Mouse (Mus musculus) liver, postnatal 0 days (tissue): ENCODE results near the gene Cutc. TPM values are rescaled to one million over a fixed set of nuclear protein-coding genes. Genes with fewer than 3 reads are reported as not detected.

ENCODE experiments used
- ATAC-seq: fragments of 200-750 bp; cut with Nextera tagmentation; 2 replicates; pipeline ENCODE4 v1.8.0; 2017; ENCODE audit warnings: mild to moderate bottlenecking, moderate library complexity
- DNase-seq: peaks from one replicate; pipeline ENCODE4 v3.0.0-alpha.2; 2016
- H3K27ac ChIP-seq: fragments of 300-500 bp; sonication (generic); 2 replicates; pipeline ENCODE4 v1.5.1; 2014; ENCODE audit warnings: antibody characterized with exemption, moderate library complexity, mild to moderate bottlenecking, low read depth
- H3K27me3 ChIP-seq: fragments of 300-500 bp; sonication (generic); 2 replicates; pipeline ENCODE4 v1.6.1; 2014; ENCODE audit warnings: low read length, control low read depth, mixed read lengths; ENCODE audit not compliant: insufficient read depth
- H3K36me3 ChIP-seq: fragments of 300-500 bp; sonication (generic); replicated peaks from 2 replicates; pipeline ENCODE4 v1.6.1; 2014; ENCODE audit warnings: mild to moderate bottlenecking, control low read depth, low read length, moderate library complexity, mixed read lengths; ENCODE audit not compliant: insufficient read depth
- H3K4me1 ChIP-seq: fragments of 300-500 bp; sonication (generic); 2 replicates; pipeline ENCODE4 v1.6.1; 2014; ENCODE audit warnings: antibody characterized with exemption, mild to moderate bottlenecking, control low read depth; ENCODE audit not compliant: insufficient read depth
- H3K4me2 ChIP-seq: fragments of 300-500 bp; sonication (generic); 2 replicates; pipeline ENCODE4 v1.6.1; 2014; ENCODE audit warnings: low read depth, mild to moderate bottlenecking, low read length, moderate library complexity, mixed read lengths
- H3K4me3 ChIP-seq: fragments of 300-500 bp; sonication (generic); 2 replicates; pipeline ENCODE4 v1.5.1; 2014; ENCODE audit warnings: low read depth, low read length
- H3K9ac ChIP-seq: fragments of 300-500 bp; sonication (generic); replicated peaks from 2 replicates; pipeline ENCODE4 v1.6.1; 2014; ENCODE audit warnings: mild to moderate bottlenecking, moderate library complexity
- H3K9me3 ChIP-seq: fragments of 300-500 bp; sonication (generic); 2 replicates; pipeline ENCODE4 v1.6.1; 2016; ENCODE audit warnings: mild to moderate bottlenecking, control low read depth, low read length, mixed read lengths
- CTCF ChIP-seq: sonication (generic); IDR thresholded peaks from 2 replicates; pipeline ENCODE4 v1.5.1; 2016; ENCODE audit warnings: antibody characterized with exemption, low read depth
- EP300 ChIP-seq: IDR thresholded peaks from 2 replicates; pipeline ENCODE4 v1.6.1; 2016; ENCODE audit warnings: antibody characterized with exemption, low read depth, mild to moderate bottlenecking
- WGBS: fragments of 180-500 bp; shearing (Covaris S2); extraction: QIAGEN DNeasy Blood & Tissue Kit; methylation state at CpG from one replicate; pipeline ENCODE4 v1.1.7; 2014; ENCODE audit not compliant: insufficient replicate concordance; 5-methylcytosine and 5-hydroxymethylcytosine counted together
- polyA plus RNA-seq: library from polyadenylated mRNA; unstranded; fragments of >200 nt; fragmentation: Nextera tagmentation; extraction: Ambion mirVana; gene quantifications from 2 replicates; pipeline ENCODE4 v1.2.1, GENCODE M21; 2015

Cutc gene
- polyA plus RNA-seq, 1 experiment from 2014 or later, result 17.6 TPM

DNA sequence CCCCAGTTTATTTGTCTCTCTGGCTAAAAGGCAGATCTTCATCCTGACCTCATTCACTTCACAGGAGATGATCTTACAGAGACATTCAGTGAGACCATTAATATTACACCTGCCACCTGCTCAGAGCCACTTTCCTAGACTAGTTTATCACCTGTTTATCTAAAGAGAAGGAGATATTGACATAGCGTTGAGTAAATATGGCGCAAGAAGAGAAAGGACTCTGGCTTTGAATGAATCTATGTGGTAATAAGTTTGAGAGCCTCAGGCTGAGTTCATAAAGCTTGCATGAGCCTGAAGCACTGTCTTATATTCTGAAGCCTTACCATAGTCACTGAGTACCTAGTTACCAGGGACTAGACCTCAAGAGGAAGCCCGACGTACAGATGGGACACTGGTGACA is 58.6 kb downstream of the Cutc start:
- H3K27me3 ChIP-seq, result no peaks in the 10 kb centered on the region
- H3K9ac ChIP-seq, result no peak overlapping the region
- peak; percentile 74 for ATAC-seq
- peaks cover 18% of the 10 kb centered on the region for H3K4me1 ChIP-seq
- TF ChIP-seq EP300 (peak; percentile 63; the same call in 1 of the 2 replicates), CTCF (no peak)
- no peak overlapping the region for H3K4me2 ChIP-seq
- peak overlapping the region; percentile 60 for H3K27ac ChIP-seq
- peaks cover 13% of the 10 kb centered on the region for H3K36me3 ChIP-seq
- H3K9me3 ChIP-seq, result no peaks in the 10 kb centered on the region
- DNase-seq, result no peak
- H3K4me3 ChIP-seq, result no peak overlapping the region
- WGBS, result 72% methylated on average over 4 of the region's 4 CpGs

DNA sequence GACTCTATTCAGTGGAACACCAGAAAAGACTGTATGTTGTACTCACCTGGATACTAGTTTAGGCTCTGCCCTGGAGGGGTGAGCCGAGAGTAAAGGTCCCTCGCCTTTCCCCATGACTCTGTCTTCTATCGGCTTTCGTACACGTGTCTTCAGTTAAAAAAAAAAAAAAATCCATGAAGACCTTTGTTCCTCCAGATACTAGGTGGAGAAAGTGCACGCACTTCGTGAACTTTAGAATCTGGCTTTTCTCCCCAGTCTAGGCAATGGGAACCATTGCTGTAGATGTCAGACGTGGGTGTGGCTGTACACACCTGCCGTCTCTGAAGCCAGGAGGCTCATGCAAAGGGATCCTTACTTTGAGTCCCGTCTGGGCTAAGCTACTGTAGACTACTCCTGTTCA is 60.5 kb downstream of the Cutc start:
- Histone ChIP-seq H3K36me3 (peaks cover 16% of the 10 kb centered on the region), H3K27ac (peak overlapping the region; percentile 39; the same call in 1 of the 2 replicates), H3K4me2 (no peak overlapping the region), H3K4me3 (no peak overlapping the region), H3K27me3 (no peaks in the 10 kb centered on the region), H3K4me1 (peaks cover 18% of the 10 kb centered on the region), H3K9me3 (no peaks in the 10 kb centered on the region), H3K9ac (no peak overlapping the region)
- no peak for TF ChIP-seq CTCF
- peak; percentile 47; the same call in 1 of the 2 replicates for TF ChIP-seq EP300
- 61% methylated on average over 10 of the region's 10 CpGs for WGBS
- DNase-seq (no peak), ATAC-seq (peak; percentile 24; the same call in 1 of the 2 replicates)

DNA sequence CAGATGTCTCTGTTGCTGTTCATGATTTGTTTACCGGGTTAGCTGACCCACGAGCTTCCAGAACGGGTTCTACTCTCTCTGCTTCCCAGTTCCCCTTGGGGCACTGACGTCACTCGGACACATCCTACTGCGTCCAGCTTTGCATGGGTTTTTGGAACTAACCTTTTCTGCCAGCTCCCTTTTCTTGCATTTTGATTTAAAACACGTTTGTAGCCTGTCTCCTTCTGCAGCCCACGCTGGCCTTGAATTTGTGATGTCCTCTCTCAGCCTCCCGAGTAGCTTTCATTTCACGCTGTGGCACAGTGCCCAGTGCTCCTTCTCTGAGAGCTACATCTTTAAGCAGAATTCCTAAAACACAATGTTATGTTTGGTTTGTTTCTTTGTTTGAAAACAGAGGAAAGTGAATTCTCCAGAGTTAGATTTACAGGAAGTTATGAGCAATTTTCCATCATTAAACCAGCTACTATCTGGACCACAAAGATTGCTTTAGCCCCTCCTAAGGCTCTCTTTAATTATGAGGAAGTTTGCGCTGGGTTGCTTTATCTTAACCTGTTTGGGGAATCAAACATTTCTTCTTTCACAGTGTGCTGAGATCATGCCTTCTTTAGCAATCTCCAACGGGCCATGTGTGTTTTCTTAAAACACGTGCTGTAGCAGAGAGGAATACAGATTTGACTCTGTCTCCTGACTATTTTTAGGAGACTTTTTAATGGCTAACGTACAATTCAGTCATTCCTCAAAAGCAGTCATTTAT is 63.0 kb downstream of the Cutc start:
- no peak overlapping the region for H3K9ac ChIP-seq
- peaks cover 8% of the 10 kb centered on the region for H3K4me1 ChIP-seq
- 45% methylated on average over 14 of the region's 14 CpGs for WGBS
- peaks cover 13% of the 10 kb centered on the region for H3K36me3 ChIP-seq
- no peaks in the 10 kb centered on the region for H3K9me3 ChIP-seq
- DNase-seq (no peak), ATAC-seq (0 out of 2 replicates have a peak, but pooled peaks have one; percentile 40)
- H3K27ac ChIP-seq, result no peak overlapping the region
- no peaks in the 10 kb centered on the region for H3K27me3 ChIP-seq
- H3K4me3 ChIP-seq, result no peak overlapping the region
- TF ChIP-seq EP300, result no peak
- no peak for TF ChIP-seq CTCF
- H3K4me2 ChIP-seq, result no peak overlapping the region

Other genes starting within 250 kb of the Cutc start
- gene Got1, start 228.4 kb upstream of the Cutc start, polyA plus RNA-seq, result 127 and 137 TPM in 2 replicates
- gene Nkx2-3, start 140.7 kb upstream of the Cutc start, polyA plus RNA-seq, result 0.05 and 0.13 TPM in 2 replicates
- gene Slc25a28, start 78.1 kb upstream of the Cutc start, polyA plus RNA-seq, result 4.8 and 6.3 TPM in 2 replicates
- gene Entpd7, start 63.3 kb upstream of the Cutc start, polyA plus RNA-seq, result 1.9 TPM in 2 replicates
- gene Cox15, start within 50 bp of the Cutc start, polyA plus RNA-seq, result 3.4 and 3.5 TPM in 2 replicates
- gene Abcc2, start 29.2 kb downstream of the Cutc start, polyA plus RNA-seq, result 37.7 and 38.3 TPM in 2 replicates
- gene Dnmbp, start 187.2 kb downstream of the Cutc start, polyA plus RNA-seq, result 4.0 and 4.8 TPM in 2 replicates
- gene Cpn1, start 233.6 kb downstream of the Cutc start, polyA plus RNA-seq, result 110 and 118 TPM in 2 replicates